Mouse (Mus musculus): ENCODE measurements at regions not wholly inside any gene's neighbourhood (a gene's known extent, or its start where the extent isn't known, plus 50 kb on each side); places are given as distances from the start of the nearest gene placed in this dataset.

GRCm38 (mm10) chr4:53344546-53344945 is 95.7 kb upstream of the Slc44a1 start:
- TF ChIP-seq GATA1 (IDR thresholded peaks at IDR 0.05; ENCODE audit: low read length) (no peak), TAL1 (IDR thresholded peaks at IDR 0.05; ENCODE audit: low read length) (no peak)

Measured in erythroblast, embryonic 14.5 days (primary cell).